Mouse (Mus musculus) liver, embryonic 14.5 days (tissue): ENCODE measurements around the gene Tubb3. TPM values are rescaled to one million over a fixed set of nuclear protein-coding genes. Genes with fewer than 3 reads are reported as not detected.

Experiments used
- ATAC-seq: fragments of 200-750 bp; cut with Nextera tagmentation; 2 replicates; pipeline ENCODE4 v1.8.0; 2017; ENCODE audit warnings: moderate number of reproducible peaks, mild to moderate bottlenecking, moderate library complexity; ENCODE audit not compliant: insufficient read depth
- DNase-seq, 3 experiments: peaks; one replicate each; pipeline ENCODE4 v3.0.0-alpha.2; 2012 to 2013; ENCODE audit warnings: low read depth in 3 of 3, low spot score in 3 of 3
- H3K27ac ChIP-seq: fragments of 300-500 bp; sonication (generic); 2 replicates; pipeline ENCODE4 v1.5.1; 2014; ENCODE audit warnings: moderate library complexity, mild to moderate bottlenecking, control low read depth, inconsistent platforms
- H3K27me3 ChIP-seq: fragments of 300-500 bp; sonication (generic); 2 replicates; pipeline ENCODE4 v1.6.1; 2014; ENCODE audit warnings: mild to moderate bottlenecking, low read length, moderate library complexity; ENCODE audit not compliant: control insufficient read depth, insufficient read depth
- H3K36me3 ChIP-seq: fragments of 300-500 bp; sonication (generic); replicated peaks from 2 replicates; pipeline ENCODE4 v1.6.1; 2014; ENCODE audit warnings: low read depth; ENCODE audit not compliant: control insufficient read depth, insufficient read depth
- H3K4me1 ChIP-seq, 2 experiments: fragments of 200-500 bp in 1 of 2; fragments of 300-500 bp in 1 of 2; sonication (generic) in 1 of 2; replicated peaks; 2 replicates each; pipeline ENCODE4 v1.6.1; 2012 to 2014; ENCODE audit warnings: antibody characterized with exemption in 1 of 2, inconsistent platforms in 1 of 2, low read length in 1 of 2; ENCODE audit not compliant: control insufficient read depth in 2 of 2, insufficient read depth in 2 of 2
- H3K4me2 ChIP-seq: fragments of 300-500 bp; sonication (generic); 2 replicates; pipeline ENCODE4 v1.6.1; 2014; ENCODE audit warnings: low read depth, mild to moderate bottlenecking, control low read depth, moderate library complexity
- H3K4me3 ChIP-seq, 2 experiments: fragments of 200-500 bp in 1 of 2; fragments of 300-500 bp in 1 of 2; sonication (generic) in 1 of 2; 2 replicates each; pipeline ENCODE4 v1.5.1; 2012 to 2014; ENCODE audit warnings: low read depth in 2 of 2, low read length in 2 of 2, mild to moderate bottlenecking in 2 of 2, control low read depth in 1 of 2, inconsistent platforms in 1 of 2, moderate library complexity in 1 of 2; ENCODE audit not compliant: insufficient read depth in 1 of 2
- H3K9ac ChIP-seq: fragments of 300-500 bp; sonication (generic); replicated peaks from 2 replicates; pipeline ENCODE4 v1.6.1; 2014; ENCODE audit warnings: mild to moderate bottlenecking, control low read depth, moderate library complexity
- H3K9me3 ChIP-seq: fragments of 300-500 bp; sonication (generic); 2 replicates; pipeline ENCODE4 v1.6.1; 2016; ENCODE audit warnings: low read length, mixed read lengths; ENCODE audit not compliant: control insufficient read depth
- CTCF ChIP-seq: IDR thresholded peaks from 2 replicates; pipeline ENCODE4 v1.5.1; 2016; ENCODE audit warnings: antibody characterized with exemption, low read depth, control low read depth
- EP300 ChIP-seq: IDR thresholded peaks from 2 replicates; pipeline ENCODE4 v1.6.1; 2016; ENCODE audit warnings: antibody characterized with exemption, low read depth
- WGBS: fragments of 180-500 bp; shearing (Covaris S2); extraction: QIAGEN DNeasy Blood & Tissue Kit; methylation state at CpG from one replicate; pipeline ENCODE4 v1.1.7; 2014; ENCODE audit not compliant: insufficient replicate concordance; 5-methylcytosine and 5-hydroxymethylcytosine counted together
- polyA plus RNA-seq, 2 experiments: library from polyadenylated mRNA; depleted of rRNA in 1 of 2; stranded (reverse) in 1 of 2; unstranded in 1 of 2; fragments of >200 nt; fragmentation: Nextera tagmentation in 1 of 2; extraction: Ambion mirVana in 1 of 2; gene quantifications; 2 replicates each; pipeline versions ENCODE4 v1.2.1 to v1.2.3; 2012 to 2014

The Tubb3 gene
- polyA plus RNA-seq, 2 experiments, result 0.42 to 0.70 TPM

GRCm38 (mm10) chr8:123389026-123389425 is 22.2 kb upstream of the Tubb3 start:
- H3K27ac ChIP-seq, result no peak overlapping the region
- H3K9ac ChIP-seq, result no peak overlapping the region
- no peak for DNase-seq
- no peak overlapping the region for H3K4me2 ChIP-seq
- H3K27me3 ChIP-seq, result no peaks in the 10 kb centered on the region
- H3K36me3 ChIP-seq, result peaks cover 38% of the 10 kb centered on the region
- no peak for TF ChIP-seq EP300
- TF ChIP-seq CTCF, result no peak
- no peak overlapping the region for H3K4me3 ChIP-seq
- ATAC-seq, result no peak
- 83% methylated on average over 7 of the region's 7 CpGs for WGBS
- no peaks in the 10 kb centered on the region for H3K4me1 ChIP-seq
- no peaks in the 10 kb centered on the region for H3K9me3 ChIP-seq

GRCm38 (mm10) chr8:123398308-123398707 is 12.9 kb upstream of the Tubb3 start:
- no peaks in the 10 kb centered on the region for H3K9me3 ChIP-seq
- 80% methylated on average over 13 of the region's 13 CpGs for WGBS
- H3K4me2 ChIP-seq, result no peak overlapping the region
- H3K4me1 ChIP-seq, result no peaks in the 10 kb centered on the region
- peaks cover 30% of the 10 kb centered on the region for H3K36me3 ChIP-seq
- H3K27ac ChIP-seq, result no peak overlapping the region
- no peak for DNase-seq
- H3K27me3 ChIP-seq, result no peaks in the 10 kb centered on the region
- no peak overlapping the region for H3K4me3 ChIP-seq
- TF ChIP-seq CTCF, result no peak
- no peak for TF ChIP-seq EP300
- no peak for ATAC-seq
- H3K9ac ChIP-seq, result no peak overlapping the region

GRCm38 (mm10) chr8:123401936-123402335 is 9.3 kb upstream of the Tubb3 start:
- no peak for ATAC-seq
- Histone ChIP-seq H3K36me3 (peaks cover 13% of the 10 kb centered on the region), H3K4me2 (no peak overlapping the region), H3K4me3 (no peak overlapping the region), H3K9ac (no peak overlapping the region), H3K27ac (no peak overlapping the region), H3K9me3 (no peaks in the 10 kb centered on the region), H3K27me3 (no peaks in the 10 kb centered on the region), H3K4me1 (peaks cover 3% of the 10 kb centered on the region in 2 experiments; a peak in 3 of 4 replicates)
- TF ChIP-seq CTCF (no peak), EP300 (no peak)
- 83% methylated on average over 9 of the region's 9 CpGs for WGBS
- DNase-seq, result no peak

GRCm38 (mm10) chr8:123402730-123403326 is 8.4 kb upstream of the Tubb3 start:
- H3K27me3 ChIP-seq, result no peaks in the 10 kb centered on the region
- H3K27ac ChIP-seq, result no peak overlapping the region
- ATAC-seq (no peak), DNase-seq (no peak)
- no peak overlapping the region for H3K9ac ChIP-seq
- peaks cover 3 to 6% of the 10 kb centered on the region in 2 experiments; a peak in 3 of 4 replicates for H3K4me1 ChIP-seq
- H3K4me2 ChIP-seq, result no peak overlapping the region
- peaks cover 13% of the 10 kb centered on the region for H3K36me3 ChIP-seq
- TF ChIP-seq EP300 (no peak), CTCF (no peak)
- no peak overlapping the region for H3K4me3 ChIP-seq
- 83% methylated on average over 9 of the region's 9 CpGs for WGBS
- H3K9me3 ChIP-seq, result no peaks in the 10 kb centered on the region

- TF ChIP-seq CTCF, result no peak
- no peak for TF ChIP-seq EP300
- no peak overlapping the region for H3K4me2 ChIP-seq
- 44% methylated on average over 8 of the region's 8 CpGs for WGBS
- H3K27me3 ChIP-seq, result no peaks in the 10 kb centered on the region
- no peak overlapping the region for H3K27ac ChIP-seq
- H3K9ac ChIP-seq, result no peak overlapping the region
- DNase-seq (no peak), ATAC-seq (no peak)
- H3K4me3 ChIP-seq, result no peak overlapping the region
- H3K4me1 ChIP-seq, result peaks cover 6 to 17% of the 10 kb centered on the region in 2 experiments
- H3K9me3 ChIP-seq, result no peaks in the 10 kb centered on the region
- peaks cover 2% of the 10 kb centered on the region; the same call in 1 of the 2 replicates for H3K36me3 ChIP-seq
Measured at GRCm38 (mm10) chr8:123404521-123404920, 6.7 kb upstream of the Tubb3 start.
